Mouse (Mus musculus) gastrocnemius, postnatal 25 days (tissue): Measurements from ENCODE around the gene 1700016H13Rik. TPM values are rescaled to one million over a fixed set of nuclear protein-coding genes. Genes with fewer than 3 reads are reported as not detected.

Source experiments
- DNase-seq: peaks from one replicate; pipeline ENCODE4 v3.0.0; 2022
- total RNA-seq, 2 experiments: library from RNA; stranded (reverse); gene quantifications; 1 replicate in 1 of 2; 2 replicates in 1 of 2; pipeline ENCODE4 v1.2.3; 2021

The 1700016H13Rik gene
- total RNA-seq, 2 experiments from 2014 or later, result 0.31 to 0.72 TPM

GRCm38 (mm10) chr5:103603115-103603893 is 52.5 kb downstream of the 1700016H13Rik start:
- peak; percentile 36 for DNase-seq

GRCm38 (mm10) chr5:103598881-103599280 is 56.9 kb downstream of the 1700016H13Rik start:
- peak; percentile 42 for DNase-seq

GRCm38 (mm10) chr5:103598264-103598663 is 57.5 kb downstream of the 1700016H13Rik start:
- DNase-seq, result no peak

Other genes starting within 250 kb of the 1700016H13Rik start
- 1 to 10 TPM; 2.5 to 2.7 TPM for gene Ptpn13, start 230.8 kb downstream of the 1700016H13Rik start, total RNA-seq
- gene Slc10a6, start 26.6 kb downstream of the 1700016H13Rik start, total RNA-seq, result 1 to 10 TPM in 1 of 2 experiments, under 1 TPM in 1; 0.82 to 1.7 TPM
- 10 to 100 TPM; 28.2 to 32.7 TPM for gene Aff1, start 36.4 kb upstream of the 1700016H13Rik start, total RNA-seq